Mouse (Mus musculus) neural tube, embryonic 15.5 days (tissue): Measurements from ENCODE around the gene Fbxl18. TPM values are rescaled to one million over a fixed set of nuclear protein-coding genes. Genes with fewer than 3 reads are reported as not detected.

ENCODE experiments used
- ATAC-seq: fragments of 200-750 bp; cut with Nextera tagmentation; 2 replicates; pipeline ENCODE4 v1.8.0; 2017; ENCODE audit warnings: mild to moderate bottlenecking, moderate TSS enrichment, moderate library complexity; ENCODE audit not compliant: low FRiP score
- H3K27ac ChIP-seq: fragments of 300-500 bp; sonication (generic); replicated peaks from 2 replicates; pipeline ENCODE4 v1.5.1; 2015; ENCODE audit warnings: mild to moderate bottlenecking, inconsistent platforms
- H3K27me3 ChIP-seq: fragments of 300-500 bp; sonication (generic); replicated peaks from 2 replicates; pipeline ENCODE4 v1.6.1; 2015; ENCODE audit warnings: inconsistent platforms
- H3K36me3 ChIP-seq: fragments of 300-500 bp; sonication (generic); 2 replicates; pipeline ENCODE4 v1.6.1; 2015; ENCODE audit warnings: inconsistent platforms
- H3K4me1 ChIP-seq: fragments of 300-500 bp; sonication (generic); 2 replicates; pipeline ENCODE4 v1.6.1; 2015; ENCODE audit warnings: inconsistent platforms
- H3K4me2 ChIP-seq: fragments of 300-500 bp; sonication (generic); 2 replicates; pipeline ENCODE4 v1.6.1; 2015; ENCODE audit warnings: inconsistent platforms, mild to moderate bottlenecking, moderate library complexity
- H3K4me3 ChIP-seq: fragments of 300-500 bp; sonication (generic); replicated peaks from 2 replicates; pipeline ENCODE4 v1.5.1; 2015; ENCODE audit warnings: mild to moderate bottlenecking, inconsistent platforms
- H3K9ac ChIP-seq: fragments of 300-500 bp; sonication (generic); replicated peaks from 2 replicates; pipeline ENCODE4 v1.6.1; 2015; ENCODE audit warnings: mild to moderate bottlenecking, inconsistent platforms
- H3K9me3 ChIP-seq: fragments of 300-500 bp; sonication (generic); replicated peaks from 2 replicates; pipeline ENCODE4 v1.6.1; 2016; ENCODE audit warnings: inconsistent platforms
- WGBS: fragments of 180-500 bp; shearing (Covaris S2); methylation state at CpG from one replicate; pipeline ENCODE4 v1.1.7; 2015; ENCODE audit warnings: mixed read lengths; 5-methylcytosine and 5-hydroxymethylcytosine counted together
- polyA plus RNA-seq: library from polyadenylated mRNA; unstranded; fragments of >200 nt; fragmentation: Nextera tagmentation; extraction: Ambion mirVana; gene quantifications from 2 replicates; pipeline ENCODE4 v1.2.1, GENCODE M21; 2015

Gene Fbxl18
- polyA plus RNA-seq, 1 experiment from 2014 or later: 29.4 TPM

GRCm38 (mm10) chr5:142877337-142878280, 17.6 kb downstream of the Fbxl18 start:
- Histone ChIP-seq H3K27me3 (no peaks in the 10 kb centered on the region), H3K4me3 (no peak overlapping the region), H3K4me2 (no peak overlapping the region), H3K4me1 (peaks cover 36% of the 10 kb centered on the region), H3K9ac (no peak overlapping the region), H3K9me3 (no peaks in the 10 kb centered on the region), H3K27ac (peak overlapping the region; percentile 61), H3K36me3 (peaks cover 30% of the 10 kb centered on the region)
- WGBS: 24% methylated on average over 11 of the region's 11 CpGs
- peak; percentile 73 for ATAC-seq

DNA sequence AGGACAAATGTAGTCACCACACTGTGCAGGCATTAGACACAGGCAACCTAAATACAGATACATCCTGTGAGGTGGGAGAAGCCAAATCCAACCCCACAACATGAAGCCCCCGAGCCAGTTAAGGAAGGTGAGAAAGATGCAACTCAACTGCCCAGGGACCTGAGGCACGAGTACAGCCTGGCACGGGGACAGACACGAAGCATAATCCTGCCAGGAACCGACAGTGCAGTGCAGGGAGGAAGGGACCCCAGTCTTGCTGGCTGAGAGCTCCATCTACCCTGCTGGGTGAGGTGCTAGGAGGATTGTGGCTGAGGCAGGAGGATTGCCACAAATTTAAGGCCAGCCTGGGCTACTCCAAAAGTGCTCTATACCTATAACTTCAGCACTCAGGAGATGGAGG, 18.3 kb downstream of the Fbxl18 start:
- Histone ChIP-seq H3K4me2 (no peak overlapping the region), H3K9ac (no peak overlapping the region), H3K4me1 (peaks cover 40% of the 10 kb centered on the region), H3K27ac (no peak overlapping the region), H3K9me3 (no peaks in the 10 kb centered on the region), H3K36me3 (peaks cover 33% of the 10 kb centered on the region), H3K27me3 (no peaks in the 10 kb centered on the region), H3K4me3 (no peak overlapping the region)
- ATAC-seq: no peak
- 82% methylated on average over 5 of the region's 5 CpGs for WGBS

- Histone ChIP-seq H3K36me3 (peaks cover 41% of the 10 kb centered on the region), H3K9me3 (no peaks in the 10 kb centered on the region), H3K9ac (no peak overlapping the region), H3K4me3 (no peak overlapping the region), H3K27me3 (no peaks in the 10 kb centered on the region), H3K4me1 (peaks cover 37% of the 10 kb centered on the region), H3K4me2 (no peak overlapping the region), H3K27ac (no peak overlapping the region)
- ATAC-seq: no peak
- WGBS: 92% methylated on average over 10 of the region's 10 CpGs
These were observed 19.7 kb downstream of the Fbxl18 start for GRCm38 (mm10) chr5:142875513-142875905.

- H3K4me1 ChIP-seq: peaks cover 32% of the 10 kb centered on the region
- H3K27me3 ChIP-seq: no peaks in the 10 kb centered on the region
- H3K4me3 ChIP-seq: no peak overlapping the region
- no peak overlapping the region for H3K9ac ChIP-seq
- no peak overlapping the region for H3K4me2 ChIP-seq
- H3K36me3 ChIP-seq: peaks cover 41% of the 10 kb centered on the region
- no peak overlapping the region for H3K27ac ChIP-seq
- no peak for ATAC-seq
- H3K9me3 ChIP-seq: no peaks in the 10 kb centered on the region
- 80% methylated on average over 13 of the region's 13 CpGs for WGBS
These were observed 20.3 kb downstream of the Fbxl18 start for GRCm38 (mm10) chr5:142874791-142875512.

DNA sequence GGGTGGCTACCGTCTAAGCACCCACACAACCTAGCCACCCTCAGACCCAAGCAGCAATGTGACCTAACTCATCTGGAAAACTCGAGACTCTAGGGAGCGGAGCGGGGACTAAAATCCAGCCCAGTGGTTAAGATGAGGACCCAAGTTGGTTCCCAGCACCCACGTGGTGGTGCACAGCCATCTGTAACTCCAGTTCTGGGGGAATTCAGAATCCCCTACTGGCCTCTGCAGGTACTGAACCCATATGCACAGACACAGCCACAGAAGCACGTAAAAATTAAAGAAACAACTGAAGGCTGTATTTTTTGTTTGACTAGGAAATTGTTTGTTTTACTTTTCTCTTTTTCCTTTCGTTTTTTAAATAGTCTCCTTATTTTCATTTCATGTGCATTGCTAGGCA, 21.5 kb downstream of the Fbxl18 start:
- no peak for ATAC-seq
- no peak overlapping the region for H3K27ac ChIP-seq
- H3K9ac ChIP-seq: no peak overlapping the region
- H3K27me3 ChIP-seq: no peaks in the 10 kb centered on the region
- peaks cover 35% of the 10 kb centered on the region for H3K4me1 ChIP-seq
- no peak overlapping the region for H3K4me2 ChIP-seq
- H3K4me3 ChIP-seq: no peak overlapping the region
- H3K36me3 ChIP-seq: peaks cover 41% of the 10 kb centered on the region
- WGBS: 95% methylated on average over 7 of the region's 7 CpGs
- H3K9me3 ChIP-seq: no peaks in the 10 kb centered on the region

DNA sequence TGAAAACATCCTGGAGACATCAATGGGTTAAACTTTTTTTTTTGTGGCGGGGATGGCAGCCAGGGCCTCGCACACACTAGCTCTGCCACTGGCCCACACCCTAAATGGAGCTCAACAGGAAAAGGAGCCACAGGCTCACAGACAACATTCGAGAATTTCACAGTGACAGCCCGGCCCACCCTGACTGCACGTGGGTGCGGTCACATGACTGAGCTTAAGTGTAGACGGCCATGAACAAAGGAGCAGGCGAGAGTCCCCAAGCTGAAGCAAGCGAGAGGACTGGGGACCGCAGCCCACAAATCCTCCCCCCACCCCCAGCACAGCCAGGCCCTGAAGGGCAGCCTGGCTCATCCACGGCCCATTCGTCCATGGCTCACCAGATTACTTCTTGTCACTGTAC, 23.5 kb downstream of the Fbxl18 start:
- Histone ChIP-seq H3K9ac (no peak overlapping the region), H3K4me1 (peaks cover 31% of the 10 kb centered on the region), H3K9me3 (no peaks in the 10 kb centered on the region), H3K4me3 (no peak overlapping the region), H3K4me2 (no peak overlapping the region), H3K27me3 (no peaks in the 10 kb centered on the region), H3K36me3 (peaks cover 34% of the 10 kb centered on the region), H3K27ac (no peak overlapping the region)
- no peak for ATAC-seq
- WGBS: 64% methylated on average over 12 of the region's 12 CpGs

- 25% methylated on average over 13 of the region's 13 CpGs for WGBS
- no peaks in the 10 kb centered on the region for H3K27me3 ChIP-seq
- ATAC-seq: peak; percentile 55; the same call in 1 of the 2 replicates
- peak overlapping the region; percentile 75 for H3K27ac ChIP-seq
- H3K4me1 ChIP-seq: peaks cover 31% of the 10 kb centered on the region
- no peaks in the 10 kb centered on the region for H3K9me3 ChIP-seq
- H3K9ac ChIP-seq: no peak overlapping the region
- no peak overlapping the region for H3K4me3 ChIP-seq
- H3K4me2 ChIP-seq: no peak overlapping the region
- H3K36me3 ChIP-seq: peaks cover 21% of the 10 kb centered on the region
These were observed 25.8 kb downstream of the Fbxl18 start for GRCm38 (mm10) chr5:142869463-142869862.

DNA sequence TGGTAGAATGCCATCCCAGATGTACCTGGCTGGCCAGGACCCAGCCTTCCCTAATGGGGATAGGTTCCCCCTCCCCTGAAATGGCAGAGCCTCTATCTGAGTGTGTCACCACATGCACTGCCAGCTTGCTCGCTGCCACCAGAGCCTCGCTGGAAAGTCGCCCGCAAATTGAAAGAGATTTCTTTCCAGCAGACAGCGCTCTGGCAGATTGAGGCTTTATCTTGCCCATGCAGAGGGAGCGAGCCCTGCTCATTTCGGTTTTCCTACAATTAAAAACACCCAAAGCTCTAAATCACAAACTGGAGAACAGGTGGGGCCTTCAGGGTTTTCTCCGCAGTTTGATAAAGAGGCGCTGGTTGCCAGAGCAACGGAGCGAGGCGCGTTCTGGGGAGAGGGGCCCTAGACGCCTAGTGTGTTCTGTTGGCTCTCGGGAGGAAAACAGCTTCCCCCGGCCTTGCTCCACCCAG, 37.4 kb downstream of the Fbxl18 start:
- WGBS: 23% methylated on average over 16 of the region's 16 CpGs
- Histone ChIP-seq H3K4me1 (peaks cover 8% of the 10 kb centered on the region), H3K36me3 (no peaks in the 10 kb centered on the region), H3K9ac (no peak overlapping the region), H3K4me2 (peak overlapping the region; percentile 29), H3K9me3 (no peaks in the 10 kb centered on the region), H3K27ac (peak overlapping the region; percentile 70), H3K27me3 (no peaks in the 10 kb centered on the region), H3K4me3 (no peak overlapping the region)
- ATAC-seq: peak; percentile 60; the same call in 1 of the 2 replicates

DNA sequence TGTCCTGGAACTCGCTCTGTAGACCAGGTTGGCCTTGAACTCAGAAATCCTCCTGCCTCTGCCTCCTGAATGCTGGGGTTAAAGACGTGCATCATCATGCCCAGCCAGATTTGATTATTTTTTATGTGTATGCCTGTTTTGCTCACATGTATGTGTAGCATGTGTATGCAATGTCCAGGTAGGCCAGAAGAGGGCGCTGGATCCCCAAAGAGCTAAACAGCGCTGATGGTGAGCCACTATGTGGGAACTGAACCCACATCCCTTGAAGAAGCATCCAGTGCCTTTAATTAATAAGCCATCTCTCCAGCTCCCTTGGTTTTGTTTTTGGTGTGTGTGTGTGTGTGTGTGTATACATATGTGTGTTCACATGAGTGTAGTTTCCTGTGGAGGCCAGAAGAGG, 38.8 kb downstream of the Fbxl18 start:
- WGBS: 83% methylated on average over 4 of the region's 4 CpGs
- Histone ChIP-seq H3K4me2 (no peak overlapping the region), H3K4me1 (peaks cover 8% of the 10 kb centered on the region), H3K4me3 (no peak overlapping the region), H3K9ac (no peak overlapping the region), H3K27me3 (no peaks in the 10 kb centered on the region), H3K9me3 (no peaks in the 10 kb centered on the region), H3K27ac (no peak overlapping the region), H3K36me3 (no peaks in the 10 kb centered on the region)
- no peak for ATAC-seq

DNA sequence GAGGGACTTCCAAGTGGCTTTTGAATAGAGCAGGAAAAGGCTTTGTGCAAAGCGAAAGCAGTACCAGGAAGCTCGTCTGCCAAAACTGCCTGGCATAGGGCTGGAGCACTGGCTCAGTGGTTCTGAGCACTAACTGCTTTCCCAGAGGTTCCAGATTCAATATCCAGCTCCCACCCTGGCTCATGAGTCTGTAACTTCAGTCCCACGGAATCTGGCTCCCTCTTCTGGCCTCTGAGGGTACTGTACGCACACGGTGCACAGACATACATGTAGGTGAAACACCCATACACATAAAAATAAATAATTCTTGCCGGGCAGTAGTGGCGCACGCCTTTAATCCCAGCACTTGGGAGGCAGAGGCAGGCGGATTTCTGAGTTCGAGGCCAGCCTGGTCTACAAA, 40.3 kb downstream of the Fbxl18 start:
- WGBS: 74% methylated on average over 10 of the region's 10 CpGs
- no peak overlapping the region for H3K9ac ChIP-seq
- no peak overlapping the region for H3K4me2 ChIP-seq
- H3K4me1 ChIP-seq: peaks cover 8% of the 10 kb centered on the region
- no peaks in the 10 kb centered on the region for H3K27me3 ChIP-seq
- no peaks in the 10 kb centered on the region for H3K36me3 ChIP-seq
- no peak overlapping the region for H3K4me3 ChIP-seq
- ATAC-seq: no peak
- H3K27ac ChIP-seq: no peak overlapping the region
- no peaks in the 10 kb centered on the region for H3K9me3 ChIP-seq

DNA sequence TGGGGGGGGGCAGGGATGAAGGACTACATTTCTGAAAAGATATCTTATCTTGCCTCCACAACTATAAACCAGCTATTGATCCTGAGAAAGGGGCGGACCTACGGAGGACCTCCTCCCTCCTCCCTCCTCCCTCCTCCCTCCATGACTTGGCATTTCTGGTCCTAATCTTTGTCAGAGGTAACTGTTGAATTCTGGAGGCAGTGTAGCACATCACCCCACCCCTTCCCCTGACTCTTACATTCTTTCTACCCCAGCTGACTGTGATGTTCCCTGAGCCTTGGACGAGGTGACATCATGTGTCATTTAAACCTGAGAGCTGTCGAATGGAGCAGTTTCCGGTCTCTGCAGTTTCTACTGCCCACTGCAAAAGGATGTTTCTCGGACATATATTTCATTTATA, 41.6 kb downstream of the Fbxl18 start:
- no peak overlapping the region for H3K27ac ChIP-seq
- no peak overlapping the region for H3K4me2 ChIP-seq
- ATAC-seq: no peak
- no peaks in the 10 kb centered on the region for H3K27me3 ChIP-seq
- WGBS: 79% methylated on average over 6 of the region's 6 CpGs
- H3K9me3 ChIP-seq: no peaks in the 10 kb centered on the region
- H3K4me3 ChIP-seq: no peak overlapping the region
- H3K9ac ChIP-seq: no peak overlapping the region
- peaks cover 8% of the 10 kb centered on the region for H3K4me1 ChIP-seq
- no peaks in the 10 kb centered on the region for H3K36me3 ChIP-seq

DNA sequence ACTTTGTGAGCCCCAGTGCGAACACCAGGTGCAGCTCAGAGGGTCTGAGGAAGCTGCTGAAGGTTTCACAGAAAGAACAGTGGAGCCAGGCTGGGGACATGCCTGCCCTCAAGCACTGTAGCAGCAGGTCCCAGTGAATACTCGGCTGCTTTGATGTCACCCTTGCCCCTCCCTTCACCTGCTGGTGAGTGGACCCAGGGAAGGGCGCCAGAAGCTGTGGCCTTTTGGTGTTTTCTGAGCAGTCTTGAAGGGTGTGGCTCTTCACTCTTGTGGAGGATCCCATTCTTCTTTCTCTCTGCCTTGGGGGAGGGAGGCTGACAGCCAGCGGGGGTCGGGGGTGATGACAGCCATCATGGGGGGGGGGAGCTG, 43.6 kb downstream of the Fbxl18 start:
- no peak overlapping the region for H3K27ac ChIP-seq

More for the DNA sequence above, 43.6 kb downstream of the Fbxl18 start:
- H3K4me2 ChIP-seq: no peak overlapping the region
- H3K4me1 ChIP-seq: no peaks in the 10 kb centered on the region
- H3K4me3 ChIP-seq: no peak overlapping the region
- no peak for ATAC-seq
- H3K36me3 ChIP-seq: no peaks in the 10 kb centered on the region
- no peak overlapping the region for H3K9ac ChIP-seq
- no peaks in the 10 kb centered on the region for H3K27me3 ChIP-seq
- H3K9me3 ChIP-seq: no peaks in the 10 kb centered on the region
- 68% methylated on average over 5 of the region's 5 CpGs for WGBS
